In genomic region chr13:81761566-81762186, GRCm38 (mm10) we compare ENCODE assay signal across 9 mouse cellular contexts. TPM values are rescaled to one million over a fixed set of nuclear protein-coding genes. Genes with fewer than 3 reads are reported as not detected.
DNase-seq lines count a peak whose midpoint lies in the region; ATAC-seq and TF ChIP-seq lines count a peak whose summit lies in the region.
"Had no signal": no experiment of that assay in that cellular context is flagged by ENCODE, and none has a peak within 500 bp of the region (broad histone marks: within the 10 kb centered on the region; RNA-seq: fewer than 3 reads in every experiment).

No protein-coding gene starts in this region.

- peaks cover 0 to 3% of the 10 kb centered on the region in 2 experiments; a peak in 1 of 4 replicates for H3K36me3 ChIP-seq in MEL (ENCODE audit: control insufficient read depth in 1 of 2, insufficient read depth in 2 of 2, low read length in 2 of 2)
- no peaks in the 10 kb centered on the region for H3K36me3 ChIP-seq in heart, embryonic 13.5 days
- H3K36me3 ChIP-seq: stomach, embryonic 15.5 days had no signal

- no peak for TF ChIP-seq EP300 in MEL (IDR thresholded peaks at IDR 0.05; ENCODE audit: low read depth in 1 of 2, low read length in 2 of 2)

- H3K9ac ChIP-seq in MEL (ENCODE audit: control insufficient read depth, low read depth, low read length, poor library complexity, severe bottlenecking) = 0 out of 2 replicates have a peak overlapping the region, but pooled peaks have one; percentile 6
- no peak overlapping the region for H3K9ac ChIP-seq in heart, embryonic 13.5 days
- H3K9ac ChIP-seq: stomach, embryonic 15.5 days had no signal

- H3K4me1 ChIP-seq in MEL (ENCODE audit: control insufficient read depth in 1 of 2, insufficient read depth in 2 of 2, low read length in 2 of 2) = no peaks in the 10 kb centered on the region; a peak in 1 of 4 replicates
- H3K4me1 ChIP-seq in heart, embryonic 13.5 days = no peaks in the 10 kb centered on the region
- H3K4me1 ChIP-seq: stomach, embryonic 15.5 days had no signal

- H3K27ac ChIP-seq in gastrocnemius, adult 2 months = no peak overlapping the region
- no peak overlapping the region for H3K27ac ChIP-seq in MEL (ENCODE audit: control insufficient read depth, low read depth, low read length)
- no peak overlapping the region for H3K27ac ChIP-seq in heart, embryonic 13.5 days (replicated peaks)
- H3K27ac ChIP-seq: stomach, embryonic 15.5 days had no signal

- peak overlapping the region; percentile 62 for H3K4me3 ChIP-seq in gastrocnemius, adult 2 months
- H3K4me3 ChIP-seq in MEL (ENCODE audit: control insufficient read depth in 1 of 2, insufficient read depth in 1 of 2, low read depth in 2 of 2, low read length in 2 of 2) = no peak overlapping the region; a peak in 1 of 4 replicates
- no peak overlapping the region for H3K4me3 ChIP-seq in heart, embryonic 13.5 days
- H3K4me3 ChIP-seq: stomach, embryonic 15.5 days had no signal

- no peaks in the 10 kb centered on the region for H3K9me3 ChIP-seq in MEL (replicated peaks; ENCODE audit: insufficient read depth, low read length)
- H3K9me3 ChIP-seq in heart, embryonic 13.5 days = no peaks in the 10 kb centered on the region
- H3K9me3 ChIP-seq: stomach, embryonic 15.5 days had no signal

- peak; percentile 97 for TF ChIP-seq RAD21 in MEL (IDR thresholded peaks at IDR 0.05; ENCODE audit: low read depth, low read length)

- no peak for DNase-seq in gastrocnemius, adult 2 months
- DNase-seq in gastrocnemius, postnatal 36 days = no peak
- peak; percentile 81 for DNase-seq in MEL (ENCODE audit: low read depth, low spot score)
- DNase-seq in cerebellum, postnatal 25 days = peak; percentile 36 to 57
- peak; percentile 18 to 44 for DNase-seq in kidney, postnatal 4 days
- no peak for DNase-seq in urinary bladder, postnatal 36 days (ENCODE audit: low spot score in 2 of 2)

- 31% methylated on average over 14 of the region's 14 CpGs for WGBS in heart, embryonic 13.5 days

- H3K4me2 ChIP-seq in heart, embryonic 13.5 days = peak overlapping the region; percentile 52
- H3K4me2 ChIP-seq: stomach, embryonic 15.5 days had no signal

- no peak for ATAC-seq in heart, embryonic 13.5 days (ENCODE audit: extremely low read depth, insufficient number of reproducible peaks, low FRiP score, low TSS enrichment)
- ATAC-seq in megakaryocyte-erythroid progenitor cell, adult 5-6 weeks (replicated peaks; ENCODE audit: low FRiP score, low TSS enrichment, poor library complexity, severe bottlenecking) = peak; percentile 68

- intact Hi-C loops in gastrocnemius, adult 2 months (cut with DNase I) = loop anchor here (1.0 to 5.0 kb wide), 3 partner anchors 104 to 322 kb away; partner anchors contain the start of gene Lysmd3
- intact Hi-C loops in gastrocnemius, postnatal 36 days (cut with DNase I) = loop anchor here (2.0 to 5.0 kb wide), 2 partner anchors 119 to 323 kb away; no protein-coding TSS in a partner anchor

- no peak for TF ChIP-seq POLR2A in MEL (IDR thresholded peaks at IDR 0.05; ENCODE audit: control insufficient read depth in 1 of 2, insufficient read depth in 1 of 2, low read depth in 1 of 2, low read length in 2 of 2, poor library complexity in 1 of 2)

- no peaks in the 10 kb centered on the region for H3K79me2 ChIP-seq in MEL (ENCODE audit: control insufficient read depth, insufficient read depth, low read length, poor library complexity)

- TF ChIP-seq CTCF in gastrocnemius, adult 2 months (IDR thresholded peaks at IDR 0.05) = peak; percentile 83
- TF ChIP-seq CTCF in MEL (IDR thresholded peaks at IDR 0.05 in 2 of 3, conservative IDR thresholded peaks at IDR 0.05 in 1 of 3; ENCODE audit: control insufficient read depth in 1 of 3, insufficient read depth in 1 of 3, low read depth in 2 of 3, low read length in 3 of 3, poor library complexity in 1 of 3, severe bottlenecking in 1 of 3) = peak; percentile 11 to 92 (median 55); a peak in 4 of 6 replicates

- no peaks in the 10 kb centered on the region; a peak in 1 of 4 replicates for H3K27me3 ChIP-seq in MEL (ENCODE audit: control insufficient read depth in 1 of 2, insufficient read depth in 2 of 2, low read length in 2 of 2)
- H3K27me3 ChIP-seq in heart, embryonic 13.5 days (replicated peaks) = no peaks in the 10 kb centered on the region
- H3K27me3 ChIP-seq: stomach, embryonic 15.5 days had no signal

TF ChIP-seq in MEL, 35 proteins besides CTCF, POLR2A, EP300 and RAD21:
- TF ChIP-seq JUND (IDR thresholded peaks at IDR 0.05; ENCODE audit: low read depth, low read length) (no peak), SIN3A (IDR thresholded peaks at IDR 0.05; ENCODE audit: low read length) (peak; percentile 61; the same call in 1 of the 2 replicates), ZC3H11A (IDR thresholded peaks at IDR 0.05; ENCODE audit: low read depth, low read length) (peak; percentile 87), GABPA (IDR thresholded peaks at IDR 0.05; ENCODE audit: low read depth, low read length) (no peak), SMC3 (IDR thresholded peaks at IDR 0.05; ENCODE audit: low read depth, low read length) (peak; percentile 90), MYC (IDR thresholded peaks at IDR 0.05; ENCODE audit: low read depth, low read length) (0 out of 2 replicates have a peak, but pooled peaks have one; percentile 46), NRF1 (IDR thresholded peaks at IDR 0.05; ENCODE audit: insufficient read depth, low read depth, low read length, poor library complexity, severe bottlenecking) (no peak), MEF2A (IDR thresholded peaks at IDR 0.05; ENCODE audit: extremely low read depth, insufficient replicate concordance, low read depth, low read length, poor library complexity, severe bottlenecking) (no peak), BHLHE40 (IDR thresholded peaks at IDR 0.05; ENCODE audit: borderline replicate concordance, low read depth, low read length) (0 out of 2 replicates have a peak, but pooled peaks have one; percentile 9), E2F4 (IDR thresholded peaks at IDR 0.05; ENCODE audit: borderline replicate concordance, low read depth, low read length) (no peak), MAFK (IDR thresholded peaks at IDR 0.05; ENCODE audit: borderline replicate concordance, low read depth, low read length) (no peak), ZKSCAN1 (IDR thresholded peaks at IDR 0.05; ENCODE audit: low read depth, low read length) (no peak)

RNA-seq across cellular contexts. Expression of gene Cetn3, which starts 21.2 kb away (rescaled TPM):
- total RNA-seq in gastrocnemius, adult 2 months (2021) = 10 to 100 TPM; 24.1 to 33.9 TPM
- total RNA-seq in gastrocnemius, postnatal 36 days (2021) = 10 to 100 TPM; 23.2 to 28.0 TPM
- total RNA-seq in MEL (2012; rRNA removed) = 70.2 and 77.6 TPM in 2 replicates
- 100 to 1,000 TPM in 1 of 2 experiments, not detected in 1; 101 TPM for polyA plus RNA-seq in MEL (2012; ENCODE audit: insufficient read depth in 1 of 2, insufficient read length in 2 of 2, low read depth in 1 of 2, low replicate concordance in 2 of 2, missing spikeins in 1 of 2)
- 162 and 175 TPM in 2 replicates for polyA plus RNA-seq in heart, embryonic 13.5 days (2015; fragmentation: Nextera tagmentation; extraction: Ambion mirVana)
- 164 and 207 TPM in 2 replicates for total RNA-seq in megakaryocyte-erythroid progenitor cell, adult 5-6 weeks (2014; fragmentation: Nextera tagmentation)
- total RNA-seq in megakaryocyte-erythroid progenitor cell, adult 5-6 weeks (2017) = 401 and 724 TPM in 2 replicates

RNA-seq across cellular contexts. Expression of gene Mblac2, which starts 50.5 kb away (rescaled TPM):
- total RNA-seq in gastrocnemius, adult 2 months (2021) = 1 to 10 TPM; 1.6 to 2.0 TPM
- total RNA-seq in gastrocnemius, postnatal 36 days (2021) = 1 to 10 TPM in 1 of 2 experiments, under 1 TPM in 1; 0.94 to 1.1 TPM
- total RNA-seq in MEL (2012; rRNA removed) = 0.58 and 0.78 TPM in 2 replicates
- 1 to 10 TPM in 1 of 2 experiments, not detected in 1; 1.2 TPM for polyA plus RNA-seq in MEL (2012; ENCODE audit: insufficient read depth in 1 of 2, insufficient read length in 2 of 2, low read depth in 1 of 2, low replicate concordance in 2 of 2, missing spikeins in 1 of 2)
- polyA plus RNA-seq in heart, embryonic 13.5 days (2015; fragmentation: Nextera tagmentation; extraction: Ambion mirVana) = 4.7 and 7.3 TPM in 2 replicates
- total RNA-seq in megakaryocyte-erythroid progenitor cell, adult 5-6 weeks (2014; fragmentation: Nextera tagmentation) = 3.4 and 9.1 TPM in 2 replicates
- total RNA-seq in megakaryocyte-erythroid progenitor cell, adult 5-6 weeks (2017) = 2.4 and 4.3 TPM in 2 replicates

RNA-seq across cellular contexts. Expression of gene Polr3g, which starts 50.9 kb away (rescaled TPM):
- total RNA-seq in gastrocnemius, adult 2 months (2021) = 1 to 10 TPM; 1.3 to 2.2 TPM
- 1 to 10 TPM; 1.1 to 1.3 TPM for total RNA-seq in gastrocnemius, postnatal 36 days (2021)
- total RNA-seq in MEL (2012; rRNA removed) = 26.2 and 26.4 TPM in 2 replicates
- polyA plus RNA-seq in MEL (2012; ENCODE audit: insufficient read depth in 1 of 2, insufficient read length in 2 of 2, low read depth in 1 of 2, low replicate concordance in 2 of 2, missing spikeins in 1 of 2) = 10 to 100 TPM; 36.8 to 79.4 TPM
- polyA plus RNA-seq in heart, embryonic 13.5 days (2015; fragmentation: Nextera tagmentation; extraction: Ambion mirVana) = 15.2 and 17.6 TPM in 2 replicates
- total RNA-seq in megakaryocyte-erythroid progenitor cell, adult 5-6 weeks (2014; fragmentation: Nextera tagmentation) = 28.5 and 38.2 TPM in 2 replicates
- 31.6 and 39.2 TPM in 2 replicates for total RNA-seq in megakaryocyte-erythroid progenitor cell, adult 5-6 weeks (2017)

Comparison
In these comparisons a context has a peak if more than half of its experiments do, and no peak if none do; other contexts are left out.
1. DNase-seq: peak in MEL (single experiment), cerebellum, postnatal 25 days (2 of 2) and kidney, postnatal 4 days (2 of 2); none in gastrocnemius, adult 2 months (single experiment), gastrocnemius, postnatal 36 days (0 of 2) and urinary bladder, postnatal 36 days (0 of 2).